Mouse (Mus musculus) megakaryocyte-erythroid progenitor cell, adult 5-6 weeks (primary cell): ENCODE data around the gene Enthd1. TPM values are rescaled to one million over a fixed set of nuclear protein-coding genes. Genes with fewer than 3 reads are reported as not detected.
A peak's percentile ranks its signal among the peaks of the same experiment; 100 is the strongest.
"Not testable (repeated sequence)": the region's sequence is repeated elsewhere in the genome, so short reads cannot be mapped to it uniquely, and the experiment has no call there.

Experiments
- ATAC-seq: replicated peaks from 2 replicates; pipeline ENCODE4 v1.8.0; 2016; ENCODE audit warnings: mild to moderate bottlenecking, inconsistent platforms; ENCODE audit not compliant: severe bottlenecking, poor library complexity, low FRiP score, low TSS enrichment
- total RNA-seq, 2 experiments: library from RNA; stranded (forward) in 1 of 2; stranded (reverse) in 1 of 2; fragments of 200-1000, 215-1000 nt in 1 of 2; fragments of >200 nt in 1 of 2; fragmentation: Nextera tagmentation in 1 of 2; gene quantifications; 2 replicates each; pipeline ENCODE4 v1.2.3; 2014 to 2017

Enthd1 gene
- total RNA-seq, 2 experiments from 2014 or later: not detected

DNA sequence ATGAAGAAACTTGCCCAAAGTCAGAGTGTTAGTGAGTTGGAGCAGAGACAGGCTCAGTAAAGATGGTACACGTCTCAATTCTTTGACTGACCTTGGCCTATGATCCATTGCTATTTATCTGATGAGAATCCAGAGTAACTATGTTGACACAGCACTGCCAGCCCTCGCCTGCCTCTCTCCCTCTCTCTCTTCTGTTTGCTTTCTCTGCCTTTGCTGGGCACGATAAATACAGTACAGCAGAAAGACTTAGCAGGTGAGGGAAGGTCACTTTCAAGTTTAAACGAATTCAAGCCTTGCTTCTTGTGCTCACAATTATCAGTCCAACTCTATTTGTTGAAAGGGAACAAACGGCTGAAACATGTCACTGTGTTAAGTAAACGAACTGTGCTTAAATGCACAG is 19.5 kb downstream of the Enthd1 start:
- ATAC-seq: no peak

DNA sequence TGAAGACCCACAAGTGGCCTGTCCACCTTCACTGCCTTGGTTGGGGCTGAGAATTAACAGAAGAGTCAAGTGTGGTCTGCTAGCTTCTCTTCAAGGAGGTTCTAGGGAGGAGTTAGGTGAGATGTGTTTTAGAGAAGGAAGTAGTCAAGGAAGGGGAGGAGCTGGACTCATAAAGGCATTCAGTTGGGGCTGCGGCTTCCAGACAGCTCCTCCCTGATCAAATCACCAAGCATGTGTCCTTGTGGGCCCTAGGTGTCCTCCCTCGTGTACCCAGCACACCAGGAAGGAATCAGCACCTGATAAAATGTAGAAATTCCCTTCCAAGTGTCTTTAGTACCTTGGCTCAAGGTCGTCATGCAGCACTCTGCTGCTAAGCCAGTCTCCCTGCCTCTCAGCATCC is 20.8 kb downstream of the Enthd1 start:
- ATAC-seq: peak; percentile 71; the same call in 1 of the 2 replicates

DNA sequence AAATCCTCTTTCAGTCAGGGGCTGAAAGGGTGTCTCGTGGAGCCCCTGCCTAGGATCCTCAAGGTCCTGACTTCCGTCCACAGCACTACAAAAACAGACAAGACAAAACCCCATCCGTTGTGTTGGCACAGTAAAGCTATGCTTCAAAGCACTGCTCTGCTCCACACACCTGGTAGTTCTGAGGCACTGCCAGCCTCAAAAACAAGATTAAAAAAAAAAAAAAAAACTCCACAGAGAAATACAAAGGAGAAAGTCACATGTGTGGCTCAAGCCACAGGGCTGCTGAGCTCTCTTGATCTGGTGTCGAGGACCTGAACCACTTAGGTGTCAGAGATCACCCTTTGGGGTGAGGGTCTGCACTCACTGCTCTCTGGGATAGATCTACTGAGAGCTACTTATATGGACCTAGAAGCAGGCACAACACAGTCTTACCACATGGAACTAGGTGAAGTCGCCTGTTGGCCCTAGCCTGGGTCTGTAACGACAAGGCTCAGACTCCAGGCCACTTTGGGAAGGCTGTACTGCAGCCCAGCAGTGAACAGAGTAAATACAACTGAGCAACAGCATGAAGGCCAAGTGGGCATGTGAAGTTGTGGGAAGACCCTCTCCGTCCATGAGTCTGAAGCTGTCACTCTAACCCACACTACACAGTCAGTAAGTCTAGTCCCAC is 26.1 kb downstream of the Enthd1 start:
- no peak for ATAC-seq

DNA sequence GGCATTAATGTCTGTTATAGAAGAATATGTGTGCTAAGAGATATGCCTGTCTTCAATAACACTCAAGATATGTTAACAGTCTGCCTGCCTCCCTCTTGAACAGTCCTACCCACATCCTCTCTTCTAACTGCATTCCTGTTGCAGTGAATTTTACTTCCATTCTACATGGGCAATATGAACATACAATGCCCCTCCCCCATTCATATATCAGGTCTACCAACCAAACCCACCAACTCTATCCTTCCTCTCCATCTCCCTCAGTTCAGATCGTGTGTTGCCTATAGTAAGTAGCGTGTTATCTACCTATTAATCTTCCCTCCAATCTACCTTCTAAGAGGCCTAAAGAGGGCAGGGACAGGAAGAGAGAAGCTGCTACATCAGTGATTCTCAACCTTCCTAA is 26.9 kb downstream of the Enthd1 start:
- ATAC-seq: no peak

DNA sequence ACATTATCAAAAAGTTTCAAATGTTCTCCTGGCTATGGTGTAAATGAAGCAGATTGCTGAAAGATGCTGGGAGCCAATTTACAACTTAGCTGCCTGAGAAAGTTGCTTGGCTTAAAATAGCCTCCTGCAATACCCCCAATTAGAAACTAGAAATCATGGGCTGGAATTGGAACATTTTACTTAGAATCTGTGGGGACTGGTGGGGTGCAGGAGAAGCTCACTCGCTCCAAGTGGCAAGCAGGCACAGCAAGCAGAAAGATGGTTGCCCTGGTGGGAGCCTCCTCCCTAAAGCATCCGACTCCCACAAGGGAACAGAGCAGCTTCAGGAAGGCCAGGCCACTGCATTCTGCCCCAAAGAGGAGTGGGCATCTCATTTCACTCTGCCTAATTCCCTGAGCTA is 28.9 kb downstream of the Enthd1 start:
- ATAC-seq: no peak

DNA sequence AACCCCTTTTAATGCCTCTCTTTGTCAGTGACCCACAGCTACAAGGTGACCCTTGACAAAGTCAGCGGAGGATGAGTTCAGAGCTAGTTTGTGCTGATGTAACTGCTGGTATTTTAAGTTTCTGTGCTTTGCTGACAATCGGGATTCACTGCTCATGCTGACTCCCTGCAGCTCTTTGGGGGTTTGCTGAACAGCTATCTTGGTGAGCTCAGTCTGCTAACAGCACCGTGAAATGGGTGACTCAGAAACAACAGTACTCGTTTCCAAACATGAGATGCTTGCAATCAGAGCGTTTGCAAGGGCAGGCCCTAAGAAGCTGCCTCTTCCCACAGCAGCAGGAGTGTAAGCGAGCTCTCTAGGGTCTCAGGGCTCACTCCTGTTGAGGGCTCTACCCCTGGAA is 31.7 kb downstream of the Enthd1 start:
- no peak for ATAC-seq

DNA sequence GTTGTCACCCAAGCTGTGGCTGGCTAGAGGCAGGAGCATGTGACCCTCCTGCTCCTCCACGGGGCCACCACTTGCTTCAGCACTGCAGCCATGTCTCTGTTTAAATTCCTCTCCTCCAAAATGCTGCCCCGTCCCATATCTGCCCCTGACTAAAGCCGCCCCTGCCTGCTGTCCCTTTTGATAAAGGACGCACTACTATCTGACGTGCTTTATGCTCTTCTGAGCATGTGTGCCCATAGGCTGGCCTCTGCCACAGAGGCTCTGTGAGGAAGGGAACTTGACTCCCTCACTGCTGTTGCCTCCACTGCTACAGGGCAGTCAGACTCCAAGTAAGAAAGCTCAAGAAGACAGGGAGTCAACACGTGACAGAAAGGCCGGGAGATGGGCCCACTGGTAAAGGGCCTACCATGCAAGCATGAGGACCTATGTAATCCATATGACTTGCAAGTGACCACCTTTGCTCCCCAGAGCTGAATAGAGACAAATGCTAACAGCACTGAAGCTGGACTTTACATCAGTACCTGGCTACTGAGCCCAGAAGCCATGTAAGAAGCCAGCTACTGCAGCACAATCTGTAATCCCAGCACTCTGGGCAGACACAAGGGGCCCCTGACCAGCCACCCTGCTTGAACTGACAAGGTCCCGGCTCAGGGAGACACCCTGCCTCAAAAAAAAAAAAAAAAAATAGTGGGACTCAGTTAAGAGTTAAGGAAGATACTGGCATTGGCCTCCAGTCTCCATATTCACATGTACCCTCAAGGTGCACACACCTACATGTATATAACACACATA is 32.5 kb downstream of the Enthd1 start:
- ATAC-seq: peak; percentile 90

DNA sequence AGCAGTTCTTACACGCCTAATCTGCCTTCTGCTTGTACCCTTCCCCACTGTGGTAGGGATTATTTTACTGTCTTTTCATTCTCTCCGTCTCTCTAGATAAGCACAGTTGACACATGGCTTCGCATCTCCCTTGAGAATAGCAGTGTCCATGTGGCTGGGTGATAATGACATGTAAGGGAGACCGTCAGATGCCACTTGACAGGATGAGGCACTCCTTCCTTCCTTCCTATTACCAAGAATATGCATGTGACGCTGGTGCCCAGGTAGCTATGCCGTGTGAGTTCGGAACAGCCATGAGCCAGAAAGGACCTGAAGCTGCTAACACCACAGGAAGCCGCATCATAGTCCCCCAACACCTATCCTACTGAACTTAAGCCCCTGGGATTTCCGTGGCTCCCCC is 33.9 kb downstream of the Enthd1 start:
- peak; percentile 39 for ATAC-seq

DNA sequence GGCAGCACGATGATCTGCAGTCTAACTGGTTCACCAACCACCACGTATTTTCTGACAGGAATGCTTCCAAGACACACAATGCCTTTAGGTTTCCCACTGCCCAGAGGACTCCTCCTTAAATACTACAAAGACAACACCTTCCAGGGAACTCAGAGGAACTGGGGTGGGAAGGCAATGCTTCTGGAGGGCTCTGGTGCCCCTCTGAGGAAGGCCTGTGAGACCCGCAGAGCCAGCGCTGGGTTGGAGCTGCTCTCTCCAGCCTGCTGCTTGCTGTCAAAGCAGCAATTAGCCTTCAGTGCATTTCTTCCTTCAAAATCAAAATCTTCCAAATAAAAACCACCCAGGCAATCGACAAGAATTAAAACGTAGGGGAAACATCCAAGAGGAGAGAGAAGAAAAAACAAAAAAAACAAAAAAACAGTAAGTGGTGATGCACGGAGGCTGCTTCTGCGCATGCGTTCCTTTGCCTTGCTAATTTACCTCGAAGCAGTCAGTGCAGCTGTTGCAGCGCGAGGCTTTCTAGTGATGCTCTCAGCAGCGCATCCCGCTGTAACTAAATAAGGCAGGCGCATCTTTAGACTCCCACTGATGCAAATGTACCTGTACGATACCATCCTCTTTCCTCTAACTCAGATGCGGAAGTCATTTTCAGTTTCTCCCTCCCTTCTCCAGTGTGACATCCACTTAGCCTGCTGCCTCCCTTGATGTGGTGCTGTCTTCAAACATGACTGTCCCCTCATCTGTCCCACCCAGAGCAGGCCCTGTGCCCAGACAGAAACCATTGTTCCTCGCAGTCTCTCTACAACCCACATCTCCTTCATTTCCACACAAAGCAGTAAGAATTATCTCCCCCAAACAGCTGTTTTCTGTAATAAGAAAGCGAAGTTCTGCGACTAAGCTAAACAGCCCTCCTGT is 34.7 kb downstream of the Enthd1 start:
- no peak for ATAC-seq

DNA sequence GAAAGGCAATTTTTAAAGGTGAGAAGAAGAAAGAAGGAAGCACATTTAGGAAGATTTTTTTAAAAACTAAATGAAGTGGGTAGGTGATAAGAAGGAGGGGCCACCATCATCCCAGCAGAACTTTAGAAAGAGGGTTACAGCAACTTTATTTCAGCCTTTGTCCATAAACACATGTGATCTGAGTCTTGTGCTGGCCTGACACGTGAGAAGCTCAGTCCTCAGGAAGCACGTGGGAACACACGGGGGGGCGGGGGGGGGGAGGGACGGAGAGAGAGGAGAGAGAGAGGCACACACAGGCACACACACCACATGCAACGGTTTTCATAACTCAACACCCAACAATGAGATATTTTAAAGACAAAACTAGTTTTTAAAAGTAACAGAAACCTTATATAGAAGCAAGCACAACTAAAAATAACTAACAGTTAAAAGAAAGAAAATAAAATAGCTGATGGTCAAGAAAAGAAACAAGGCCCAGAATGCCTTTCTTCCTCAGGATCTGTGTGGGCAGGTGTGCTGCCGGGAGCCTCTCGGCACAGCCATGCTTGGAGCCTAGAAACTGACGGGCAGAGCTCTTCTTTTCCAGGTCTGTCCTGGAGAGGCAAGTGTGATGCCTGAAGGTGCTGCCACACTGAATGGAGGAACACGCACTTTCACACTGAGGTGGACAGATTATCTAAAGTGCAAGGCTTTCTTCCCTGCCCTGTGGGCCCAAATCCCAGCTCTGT is 43.1 kb downstream of the Enthd1 start:
- no peak for ATAC-seq

DNA sequence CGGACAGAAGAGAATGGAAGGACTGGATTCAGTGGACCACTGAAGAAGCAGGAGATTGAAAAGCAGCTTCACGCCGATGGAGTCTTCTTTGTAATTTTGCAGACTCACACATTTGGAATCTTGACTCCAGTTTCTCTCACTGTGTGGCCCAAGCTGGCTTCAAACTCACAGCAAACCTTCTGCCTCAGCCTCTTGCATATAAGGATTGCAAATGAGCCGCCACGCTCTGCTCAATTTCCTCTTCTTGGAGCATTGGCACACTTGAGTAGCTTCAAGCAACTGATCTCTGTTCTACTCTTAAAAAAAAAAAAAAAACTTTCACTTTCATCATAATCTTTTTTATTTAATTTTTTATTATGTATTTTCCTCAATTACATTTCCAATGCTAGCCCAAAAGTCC is 45.0 kb downstream of the Enthd1 start:
- ATAC-seq: no peak

DNA sequence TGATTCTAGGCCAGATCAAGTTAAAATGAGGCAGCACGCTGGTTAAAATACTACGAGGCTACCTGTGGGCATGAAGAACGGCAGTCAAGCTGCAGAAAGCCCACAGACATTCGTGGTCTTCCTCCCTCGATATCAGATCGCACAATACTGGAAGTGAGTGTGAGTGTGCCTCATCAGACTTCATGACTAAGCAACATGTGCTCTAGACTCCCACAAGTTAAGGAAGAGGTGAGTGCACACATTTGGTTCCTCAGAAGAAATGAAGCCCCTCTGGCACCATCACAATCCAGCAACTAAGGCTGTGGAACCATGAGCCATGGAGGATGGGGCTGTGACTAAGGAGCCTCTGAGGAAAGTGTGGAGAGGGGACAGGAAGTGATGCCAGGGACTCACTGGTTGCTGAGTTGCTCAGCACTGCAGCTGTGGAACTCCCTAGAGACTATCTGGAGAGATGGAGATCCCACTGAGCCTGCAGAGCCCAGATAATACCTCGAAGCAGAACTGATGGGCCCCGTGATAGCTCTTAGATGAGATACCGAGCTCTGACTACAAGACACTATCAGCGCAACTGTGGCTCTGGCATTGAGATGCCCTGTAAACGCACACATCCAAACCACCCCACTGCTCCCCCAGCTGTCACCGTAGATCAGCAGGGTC is 46.3 kb downstream of the Enthd1 start:
- peak; percentile 18; the same call in 1 of the 2 replicates for ATAC-seq

DNA sequence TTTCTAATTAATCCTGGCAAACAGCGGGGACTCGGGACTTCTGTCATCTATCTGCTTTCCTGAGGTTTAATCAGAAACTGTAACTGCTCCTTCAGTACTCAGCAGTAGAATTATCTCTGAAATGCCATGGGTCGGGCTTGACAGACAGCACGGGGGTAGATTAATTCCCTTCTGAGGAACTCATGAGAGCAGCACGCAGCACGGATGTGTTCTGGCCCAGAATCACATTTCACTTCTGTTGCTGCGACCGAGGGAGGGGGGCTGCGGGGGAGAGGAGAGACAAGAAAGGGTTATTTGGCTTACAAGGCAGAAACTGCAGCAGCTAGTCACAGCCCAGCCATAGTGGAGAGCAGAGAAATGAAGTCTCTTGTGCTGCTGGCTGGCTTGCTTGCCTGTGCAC is 47.0 kb downstream of the Enthd1 start:
- peak; percentile 89 for ATAC-seq

DNA sequence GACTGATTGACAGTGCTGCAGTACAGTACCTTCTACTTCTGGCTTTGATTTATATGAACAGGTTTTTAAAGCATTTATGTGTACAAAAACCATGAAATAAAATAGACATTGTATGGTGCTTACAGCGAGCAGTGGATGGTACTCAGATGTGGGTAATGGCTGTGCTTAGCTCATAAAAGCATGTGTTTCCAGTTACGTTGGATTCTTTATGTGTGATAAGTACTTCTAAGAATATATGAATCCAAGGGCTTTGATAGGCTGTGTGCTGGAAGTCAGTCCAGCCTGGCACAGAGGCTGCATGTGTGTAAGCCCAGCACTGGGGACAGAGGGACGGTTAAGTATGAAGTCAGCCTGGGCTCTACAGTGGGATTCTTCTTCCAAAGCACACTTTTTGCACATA is 48.4 kb downstream of the Enthd1 start:
- no peak for ATAC-seq

DNA sequence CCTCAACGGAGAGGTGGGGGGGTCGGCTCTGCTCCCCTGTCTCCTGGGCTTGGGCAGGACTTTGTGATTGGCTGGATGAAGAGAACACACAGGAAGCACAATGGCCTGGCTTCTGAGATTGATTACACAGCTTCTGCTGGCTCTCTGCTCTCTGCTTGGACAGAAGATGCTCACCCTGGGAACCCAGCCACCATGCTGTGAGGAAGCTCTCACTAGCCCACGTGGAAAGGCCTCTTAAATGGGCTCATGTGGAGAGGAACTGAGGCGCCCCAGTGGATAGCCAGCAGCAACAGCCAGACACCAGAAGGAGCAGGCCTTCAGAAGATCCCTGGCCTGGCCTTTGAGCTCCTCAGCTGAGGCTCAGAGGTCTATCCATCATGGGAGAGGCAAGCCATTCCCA is 59.9 kb downstream of the Enthd1 start:
- ATAC-seq: no peak

DNA sequence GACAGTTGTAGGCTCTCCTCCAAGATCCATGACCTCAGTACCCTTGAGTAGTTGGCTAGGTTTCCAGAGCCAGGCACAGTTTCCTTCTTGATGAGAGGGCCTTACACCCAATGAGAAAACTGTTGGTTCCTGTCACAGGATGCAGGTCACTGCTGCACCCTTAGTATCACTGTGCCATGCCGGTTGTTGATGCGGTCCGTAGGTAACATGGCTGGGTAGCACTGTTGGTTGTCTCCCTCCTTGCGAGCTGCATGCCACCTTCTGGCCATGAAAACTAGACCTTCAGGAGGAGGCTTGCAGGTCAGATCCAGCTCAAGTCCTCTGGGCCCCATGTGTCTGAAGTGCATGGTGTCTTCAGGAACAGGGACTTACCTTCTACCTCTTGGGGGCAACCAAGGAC is 61.8 kb downstream of the Enthd1 start:
- not testable (repeated sequence) for ATAC-seq

DNA sequence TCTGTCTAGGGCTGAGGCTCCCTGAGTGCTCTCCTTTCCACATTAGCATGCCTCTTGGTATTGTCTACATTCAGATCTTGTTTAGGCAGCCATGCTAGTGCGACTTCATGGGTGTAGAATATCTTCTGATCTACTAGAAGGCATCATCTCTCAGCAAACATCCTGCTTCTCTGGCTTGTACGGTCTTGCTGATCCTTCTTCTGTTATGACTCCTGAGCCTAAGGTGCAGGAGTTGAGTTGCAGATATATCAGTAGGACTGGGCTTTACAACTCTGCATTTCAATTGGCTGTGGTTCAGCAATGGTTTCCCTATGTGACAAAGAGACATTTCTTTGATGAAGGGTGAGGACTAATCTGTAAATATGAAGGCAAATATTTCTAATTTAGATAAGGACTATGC is 62.2 kb downstream of the Enthd1 start:
- ATAC-seq: no peak

DNA sequence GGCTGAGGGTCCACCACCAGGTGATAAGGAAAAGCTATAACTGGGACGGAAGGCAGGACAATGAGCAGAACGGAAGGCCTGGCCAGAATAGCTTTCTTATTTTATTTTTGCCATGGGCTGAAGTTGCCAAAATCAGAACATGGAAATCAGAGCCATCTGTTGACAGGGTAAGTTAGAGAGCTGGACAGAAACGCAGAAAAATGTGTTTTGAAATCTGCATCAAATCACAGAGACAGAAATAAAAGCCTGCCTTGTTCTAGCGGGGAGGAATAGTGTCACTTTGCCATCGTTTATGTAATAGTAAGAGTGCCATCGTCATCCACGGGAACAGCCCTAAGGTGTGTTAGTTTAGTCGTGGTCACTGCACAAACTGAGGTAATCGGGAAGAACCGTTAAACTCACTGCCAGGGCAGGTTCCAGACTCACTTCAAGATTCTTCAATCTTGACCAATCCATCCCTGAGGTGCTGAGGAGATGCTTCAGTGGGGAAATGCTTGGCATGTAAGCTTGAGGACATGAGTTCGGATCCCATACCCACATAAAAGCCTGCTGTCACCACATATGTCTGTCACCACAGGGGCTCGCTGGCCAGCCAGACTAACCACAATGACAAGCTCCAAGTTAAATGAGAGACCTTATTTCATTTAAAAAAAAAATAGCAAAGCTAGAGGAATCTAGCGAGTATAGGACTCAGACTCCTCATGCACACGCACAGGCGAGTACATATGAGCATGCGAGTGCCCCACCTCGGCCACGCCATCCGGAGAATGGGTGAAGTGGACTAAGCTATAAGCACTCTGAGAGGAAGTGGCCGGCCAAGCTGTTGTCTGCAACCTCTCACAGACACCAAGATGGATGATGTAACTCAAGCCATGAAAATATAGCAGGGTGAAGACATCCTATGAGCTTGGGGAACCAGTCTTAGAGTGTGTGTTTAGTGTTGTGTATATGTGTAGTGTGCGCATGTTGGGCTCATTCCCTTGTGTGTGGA is 63.6 kb downstream of the Enthd1 start:
- ATAC-seq: no peak
